Mouse (Mus musculus) lung, embryonic 15.5 days (tissue): Measurements from ENCODE around the gene St7l. TPM values are rescaled to one million over a fixed set of nuclear protein-coding genes. Genes with fewer than 3 reads are reported as not detected.
A peak's percentile ranks its signal among the peaks of the same experiment; 100 is the strongest.

Source experiments
- ATAC-seq: fragments of 200-750 bp; cut with Nextera tagmentation; 2 replicates; pipeline ENCODE4 v1.8.0; 2017; ENCODE audit warnings: moderate number of reproducible peaks, borderline replicate concordance; ENCODE audit not compliant: low FRiP score, low TSS enrichment; ENCODE audit errors: extremely low read depth
- H3K27ac ChIP-seq: fragments of 300-500 bp; sonication (generic); 2 replicates; pipeline ENCODE4 v1.5.1; 2015; ENCODE audit warnings: moderate library complexity, mild to moderate bottlenecking, inconsistent platforms
- H3K27me3 ChIP-seq: fragments of 300-500 bp; sonication (generic); 2 replicates; pipeline ENCODE4 v1.6.1; 2015; ENCODE audit warnings: inconsistent platforms
- H3K36me3 ChIP-seq: fragments of 300-500 bp; sonication (generic); 2 replicates; pipeline ENCODE4 v1.6.1; 2015; ENCODE audit warnings: inconsistent platforms
- H3K4me1 ChIP-seq: fragments of 300-500 bp; sonication (generic); 2 replicates; pipeline ENCODE4 v1.6.1; 2015; ENCODE audit warnings: inconsistent platforms
- H3K4me2 ChIP-seq: fragments of 300-500 bp; sonication (generic); 2 replicates; pipeline ENCODE4 v1.6.1; 2015; ENCODE audit warnings: inconsistent platforms, mild to moderate bottlenecking, moderate library complexity
- H3K4me3 ChIP-seq: fragments of 300-500 bp; sonication (generic); 2 replicates; pipeline ENCODE4 v1.5.1; 2015; ENCODE audit warnings: mild to moderate bottlenecking, inconsistent platforms
- H3K9ac ChIP-seq: fragments of 300-500 bp; sonication (generic); 2 replicates; pipeline ENCODE4 v1.6.1; 2015; ENCODE audit warnings: inconsistent platforms
- H3K9me3 ChIP-seq: fragments of 300-500 bp; sonication (generic); 2 replicates; pipeline ENCODE4 v1.6.1; 2016; ENCODE audit warnings: inconsistent platforms
- WGBS: fragments of 180-500 bp; shearing (Covaris S2); methylation state at CpG from one replicate; pipeline ENCODE4 v1.1.7; 2015; 5-methylcytosine and 5-hydroxymethylcytosine counted together
- polyA plus RNA-seq: library from polyadenylated mRNA; unstranded; fragments of >200 nt; fragmentation: Nextera tagmentation; extraction: Ambion mirVana; gene quantifications from 2 replicates; pipeline ENCODE4 v1.2.1, GENCODE M21; 2015

The St7l gene
- polyA plus RNA-seq, 1 experiment from 2014 or later, result 35.8 TPM

GRCm38 (mm10) chr3:104965070-104965855, 101.5 kb downstream of the St7l start:
- Histone ChIP-seq H3K9me3 (no peaks in the 10 kb centered on the region), H3K9ac (no peak overlapping the region), H3K4me1 (peaks cover 64% of the 10 kb centered on the region), H3K27ac (no peak overlapping the region), H3K36me3 (no peaks in the 10 kb centered on the region), H3K27me3 (peaks cover 40% of the 10 kb centered on the region), H3K4me3 (no peak overlapping the region), H3K4me2 (no peak overlapping the region)
- 62% methylated on average over 8 of the region's 8 CpGs for WGBS
- ATAC-seq, result no peak

- Histone ChIP-seq H3K4me1 (peaks cover 56% of the 10 kb centered on the region), H3K4me2 (no peak overlapping the region), H3K27ac (no peak overlapping the region), H3K9me3 (no peaks in the 10 kb centered on the region), H3K27me3 (peaks cover 32% of the 10 kb centered on the region), H3K4me3 (no peak overlapping the region), H3K36me3 (no peaks in the 10 kb centered on the region), H3K9ac (no peak overlapping the region)
- 79% methylated on average over 7 of the region's 7 CpGs for WGBS
- ATAC-seq, result no peak
These were observed 102.3 kb downstream of the St7l start for GRCm38 (mm10) chr3:104965991-104966554.

GRCm38 (mm10) chr3:104967548-104968300, 103.9 kb downstream of the St7l start:
- Histone ChIP-seq H3K4me1 (peaks cover 39% of the 10 kb centered on the region), H3K4me2 (peak overlapping the region; percentile 89), H3K9ac (peak overlapping the region; percentile 77), H3K9me3 (no peaks in the 10 kb centered on the region), H3K27ac (peak overlapping the region; percentile 82), H3K4me3 (peak overlapping the region; percentile 62), H3K27me3 (peaks cover 15% of the 10 kb centered on the region), H3K36me3 (no peaks in the 10 kb centered on the region)
- ATAC-seq, result peak; percentile 73; the same call in 1 of the 2 replicates
- WGBS, result under 1% methylated on average over 49 of the region's 49 CpGs

Other genes starting within 250 kb of the St7l start
- gene Slc16a1, start 225.3 kb upstream of the St7l start, polyA plus RNA-seq, result 29.1 and 29.5 TPM in 2 replicates
- 3.4 and 6.0 TPM in 2 replicates for gene Ppm1j, start 82.9 kb upstream of the St7l start, polyA plus RNA-seq
- gene Fam19a3, start 82.2 kb upstream of the St7l start, polyA plus RNA-seq, result 0.17 TPM in 1 of 2 replicates, not detected in the other
- 151 and 154 TPM in 2 replicates for gene Rhoc, start 75.6 kb upstream of the St7l start, polyA plus RNA-seq
- 62.1 and 65.0 TPM in 2 replicates for gene Mov10, start 45.4 kb upstream of the St7l start, polyA plus RNA-seq
- 209 and 222 TPM in 2 replicates for gene Capza1, start 500 bp downstream of the St7l start, polyA plus RNA-seq
- 2.0 and 2.4 TPM in 2 replicates for gene Wnt2b, start 97.9 kb downstream of the St7l start, polyA plus RNA-seq
- gene Cttnbp2nl, start 189.1 kb downstream of the St7l start, polyA plus RNA-seq, result 32.9 and 34.5 TPM in 2 replicates
- not detected in 2 replicates for gene 4930564D02Rik, start 202.8 kb downstream of the St7l start, polyA plus RNA-seq